Mouse (Mus musculus): ENCODE results near the gene Dnah17. TPM values are rescaled to one million over a fixed set of nuclear protein-coding genes. Genes with fewer than 3 reads are reported as not detected.

The Dnah17 gene
- polyA plus RNA-seq, 1 experiment from 2014 or later = 0.37 TPM

- Histone ChIP-seq H3K27ac (ENCODE audit: low read length) (no peak overlapping the region), H3K4me3 (replicated peaks; ENCODE audit: low read length) (no peak overlapping the region), H3K27me3 (replicated peaks; ENCODE audit: control insufficient read depth, insufficient read depth, low read length) (no peaks in the 10 kb centered on the region), H3K9me3 (ENCODE audit: control insufficient read depth, low read length) (no peaks in the 10 kb centered on the region), H3K9ac (replicated peaks; ENCODE audit: low read depth, low read length) (no peak overlapping the region), H3K4me1 (replicated peaks; ENCODE audit: control insufficient read depth, insufficient read depth, low read length) (no peaks in the 10 kb centered on the region), H3K36me3 (ENCODE audit: control insufficient read depth, insufficient read depth) (no peaks in the 10 kb centered on the region), H3K4me2 (ENCODE audit: low read length) (no peak overlapping the region)
- WGBS = 68% methylated on average over 10 of the region's 10 CpGs
- no peak for ATAC-seq
Measured at GRCm38 (mm10) chr11:118162245-118162644, 31.8 kb upstream of the Dnah17 start.

DNA sequence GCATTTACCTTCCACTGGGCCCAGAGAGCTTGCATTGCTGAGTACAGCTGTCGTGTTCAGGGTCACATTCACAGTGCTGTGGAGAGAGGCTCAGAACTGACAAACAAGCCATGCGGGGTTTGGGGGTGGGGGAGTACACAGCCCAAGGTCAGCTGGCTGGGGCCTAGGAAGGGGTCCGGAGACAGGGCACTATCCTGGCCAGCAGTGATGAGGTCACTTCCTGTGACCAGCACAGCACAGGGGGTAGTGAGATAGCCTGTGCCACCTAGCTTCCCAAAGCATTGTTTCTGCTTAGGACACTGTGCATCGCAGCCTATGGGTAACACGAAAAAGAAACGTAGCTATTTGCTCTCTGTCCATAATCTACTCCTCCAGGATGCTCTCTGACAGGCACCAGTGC is 30.8 kb upstream of the Dnah17 start:
- H3K27ac ChIP-seq (ENCODE audit: low read length) = no peak overlapping the region
- no peak for ATAC-seq
- H3K27me3 ChIP-seq (replicated peaks; ENCODE audit: control insufficient read depth, insufficient read depth, low read length) = no peaks in the 10 kb centered on the region
- H3K4me1 ChIP-seq (replicated peaks; ENCODE audit: control insufficient read depth, insufficient read depth, low read length) = no peaks in the 10 kb centered on the region
- no peak overlapping the region for H3K9ac ChIP-seq (replicated peaks; ENCODE audit: low read depth, low read length)
- no peaks in the 10 kb centered on the region for H3K36me3 ChIP-seq (ENCODE audit: control insufficient read depth, insufficient read depth)
- H3K4me2 ChIP-seq (ENCODE audit: low read length) = no peak overlapping the region
- WGBS = 87% methylated on average over 6 of the region's 6 CpGs
- H3K9me3 ChIP-seq (ENCODE audit: control insufficient read depth, low read length) = no peaks in the 10 kb centered on the region
- H3K4me3 ChIP-seq (replicated peaks; ENCODE audit: low read length) = no peak overlapping the region

GRCm38 (mm10) chr11:118160763-118161162 is 30.3 kb upstream of the Dnah17 start:
- Histone ChIP-seq H3K27me3 (replicated peaks; ENCODE audit: control insufficient read depth, insufficient read depth, low read length) (no peaks in the 10 kb centered on the region), H3K36me3 (ENCODE audit: control insufficient read depth, insufficient read depth) (no peaks in the 10 kb centered on the region), H3K4me3 (replicated peaks; ENCODE audit: low read length) (no peak overlapping the region), H3K9ac (replicated peaks; ENCODE audit: low read depth, low read length) (no peak overlapping the region), H3K4me2 (ENCODE audit: low read length) (no peak overlapping the region), H3K9me3 (ENCODE audit: control insufficient read depth, low read length) (no peaks in the 10 kb centered on the region), H3K27ac (ENCODE audit: low read length) (no peak overlapping the region), H3K4me1 (replicated peaks; ENCODE audit: control insufficient read depth, insufficient read depth, low read length) (no peaks in the 10 kb centered on the region)
- no peak; the same call in 1 of the 2 replicates for ATAC-seq
- 55% methylated on average over 2 of the region's 2 CpGs for WGBS

- ATAC-seq = no peak
- Histone ChIP-seq H3K9me3 (ENCODE audit: control insufficient read depth, low read length) (no peaks in the 10 kb centered on the region), H3K27ac (ENCODE audit: low read length) (no peak overlapping the region), H3K36me3 (ENCODE audit: control insufficient read depth, insufficient read depth) (no peaks in the 10 kb centered on the region), H3K9ac (replicated peaks; ENCODE audit: low read depth, low read length) (no peak overlapping the region), H3K4me3 (replicated peaks; ENCODE audit: low read length) (no peak overlapping the region), H3K4me2 (ENCODE audit: low read length) (no peak overlapping the region), H3K4me1 (replicated peaks; ENCODE audit: control insufficient read depth, insufficient read depth, low read length) (no peaks in the 10 kb centered on the region), H3K27me3 (replicated peaks; ENCODE audit: control insufficient read depth, insufficient read depth, low read length) (no peaks in the 10 kb centered on the region)
- WGBS = 71% methylated on average over 4 of the region's 4 CpGs
Measured at GRCm38 (mm10) chr11:118158753-118159152, 28.3 kb upstream of the Dnah17 start.

DNA sequence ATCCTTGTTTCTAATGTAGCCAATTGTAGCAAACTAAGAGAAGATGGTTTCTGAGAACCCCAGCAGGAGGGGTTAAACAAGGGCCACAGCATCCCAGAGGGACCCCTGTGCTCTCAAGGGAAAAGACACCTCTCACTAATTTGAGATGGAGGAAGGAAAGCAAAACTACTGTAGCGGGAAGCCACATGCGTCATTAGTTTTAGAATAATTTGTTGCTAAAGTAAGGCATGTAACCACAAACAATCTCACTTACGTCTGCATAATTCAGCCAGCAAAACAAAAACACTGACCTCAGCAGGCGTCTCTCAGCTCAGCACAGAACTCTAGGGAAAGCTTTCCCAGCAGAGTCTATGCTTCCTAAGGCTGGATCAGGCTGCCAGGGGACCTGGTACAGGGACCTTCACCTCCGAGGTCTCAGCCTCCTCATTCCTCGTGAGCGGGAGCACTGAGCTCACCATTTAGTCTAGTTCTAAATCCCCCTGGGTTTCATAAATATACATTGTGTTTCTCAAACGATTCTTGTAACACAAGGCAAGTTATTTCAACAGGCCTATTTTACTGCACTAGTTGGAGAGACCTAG is 26.1 kb upstream of the Dnah17 start:
- Histone ChIP-seq H3K4me3 (replicated peaks; ENCODE audit: low read length) (no peak overlapping the region), H3K27ac (ENCODE audit: low read length) (no peak overlapping the region), H3K4me1 (replicated peaks; ENCODE audit: control insufficient read depth, insufficient read depth, low read length) (no peaks in the 10 kb centered on the region), H3K27me3 (replicated peaks; ENCODE audit: control insufficient read depth, insufficient read depth, low read length) (no peaks in the 10 kb centered on the region), H3K9me3 (ENCODE audit: control insufficient read depth, low read length) (no peaks in the 10 kb centered on the region), H3K9ac (replicated peaks; ENCODE audit: low read depth, low read length) (no peak overlapping the region), H3K4me2 (ENCODE audit: low read length) (no peak overlapping the region), H3K36me3 (ENCODE audit: control insufficient read depth, insufficient read depth) (no peaks in the 10 kb centered on the region)
- no peak for ATAC-seq
- 63% methylated on average over 8 of the region's 8 CpGs for WGBS

- 69% methylated on average over 4 of the region's 4 CpGs for WGBS
- Histone ChIP-seq H3K9me3 (ENCODE audit: control insufficient read depth, low read length) (no peaks in the 10 kb centered on the region), H3K36me3 (ENCODE audit: control insufficient read depth, insufficient read depth) (no peaks in the 10 kb centered on the region), H3K27me3 (replicated peaks; ENCODE audit: control insufficient read depth, insufficient read depth, low read length) (no peaks in the 10 kb centered on the region), H3K4me2 (ENCODE audit: low read length) (no peak overlapping the region), H3K4me3 (replicated peaks; ENCODE audit: low read length) (no peak overlapping the region), H3K9ac (replicated peaks; ENCODE audit: low read depth, low read length) (no peak overlapping the region), H3K4me1 (replicated peaks; ENCODE audit: control insufficient read depth, insufficient read depth, low read length) (peaks cover 10% of the 10 kb centered on the region), H3K27ac (ENCODE audit: low read length) (no peak overlapping the region)
- ATAC-seq = no peak
Measured at GRCm38 (mm10) chr11:118152964-118153363, 22.5 kb upstream of the Dnah17 start.

- Histone ChIP-seq H3K9ac (replicated peaks; ENCODE audit: low read depth, low read length) (no peak overlapping the region), H3K9me3 (ENCODE audit: control insufficient read depth, low read length) (no peaks in the 10 kb centered on the region), H3K36me3 (ENCODE audit: control insufficient read depth, insufficient read depth) (no peaks in the 10 kb centered on the region), H3K4me1 (replicated peaks; ENCODE audit: control insufficient read depth, insufficient read depth, low read length) (peaks cover 10% of the 10 kb centered on the region), H3K27me3 (replicated peaks; ENCODE audit: control insufficient read depth, insufficient read depth, low read length) (no peaks in the 10 kb centered on the region), H3K27ac (ENCODE audit: low read length) (no peak overlapping the region), H3K4me2 (ENCODE audit: low read length) (no peak overlapping the region), H3K4me3 (replicated peaks; ENCODE audit: low read length) (no peak overlapping the region)
- 76% methylated on average over 5 of the region's 5 CpGs for WGBS
- ATAC-seq = no peak
Measured at GRCm38 (mm10) chr11:118151423-118152180, 21.2 kb upstream of the Dnah17 start.

DNA sequence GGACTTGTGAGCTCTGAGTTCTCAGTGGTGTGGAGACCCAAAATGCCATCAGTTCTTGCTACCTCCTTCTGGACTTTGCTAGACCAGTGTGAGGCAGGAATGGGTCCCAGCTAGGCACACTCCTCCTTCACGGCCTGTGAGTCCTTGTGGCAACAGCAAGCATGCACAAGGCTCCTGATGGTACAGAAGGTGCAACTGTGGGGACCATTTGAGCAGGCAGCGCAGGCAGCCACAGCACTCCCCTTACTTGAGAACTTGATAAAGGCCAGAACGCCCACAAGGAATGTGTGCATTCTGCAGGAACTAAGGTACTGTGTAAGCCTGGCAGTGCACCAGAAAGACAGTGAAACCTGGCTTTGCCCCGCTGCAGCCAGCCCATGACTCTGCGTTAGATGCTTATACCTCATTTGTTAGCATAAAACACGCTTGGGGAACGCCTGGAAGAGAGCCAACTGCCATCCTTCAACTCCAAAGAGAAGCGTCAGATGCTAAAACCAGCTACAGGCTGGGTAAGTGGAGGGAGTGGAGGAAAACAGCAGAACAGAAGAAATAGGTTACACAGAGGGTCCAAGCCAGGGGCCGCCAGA is 19.8 kb upstream of the Dnah17 start:
- H3K27me3 ChIP-seq (replicated peaks; ENCODE audit: control insufficient read depth, insufficient read depth, low read length) = no peaks in the 10 kb centered on the region
- no peak overlapping the region for H3K4me3 ChIP-seq (replicated peaks; ENCODE audit: low read length)
- peaks cover 10% of the 10 kb centered on the region for H3K4me1 ChIP-seq (replicated peaks; ENCODE audit: control insufficient read depth, insufficient read depth, low read length)
- H3K9ac ChIP-seq (replicated peaks; ENCODE audit: low read depth, low read length) = no peak overlapping the region
- peak overlapping the region; percentile 12; the same call in 1 of the 2 replicates for H3K27ac ChIP-seq (ENCODE audit: low read length)
- H3K36me3 ChIP-seq (ENCODE audit: control insufficient read depth, insufficient read depth) = no peaks in the 10 kb centered on the region
- no peak; the same call in 1 of the 2 replicates for ATAC-seq
- H3K4me2 ChIP-seq (ENCODE audit: low read length) = no peak overlapping the region
- H3K9me3 ChIP-seq (ENCODE audit: control insufficient read depth, low read length) = no peaks in the 10 kb centered on the region
- 42% methylated on average over 9 of the region's 9 CpGs for WGBS

DNA sequence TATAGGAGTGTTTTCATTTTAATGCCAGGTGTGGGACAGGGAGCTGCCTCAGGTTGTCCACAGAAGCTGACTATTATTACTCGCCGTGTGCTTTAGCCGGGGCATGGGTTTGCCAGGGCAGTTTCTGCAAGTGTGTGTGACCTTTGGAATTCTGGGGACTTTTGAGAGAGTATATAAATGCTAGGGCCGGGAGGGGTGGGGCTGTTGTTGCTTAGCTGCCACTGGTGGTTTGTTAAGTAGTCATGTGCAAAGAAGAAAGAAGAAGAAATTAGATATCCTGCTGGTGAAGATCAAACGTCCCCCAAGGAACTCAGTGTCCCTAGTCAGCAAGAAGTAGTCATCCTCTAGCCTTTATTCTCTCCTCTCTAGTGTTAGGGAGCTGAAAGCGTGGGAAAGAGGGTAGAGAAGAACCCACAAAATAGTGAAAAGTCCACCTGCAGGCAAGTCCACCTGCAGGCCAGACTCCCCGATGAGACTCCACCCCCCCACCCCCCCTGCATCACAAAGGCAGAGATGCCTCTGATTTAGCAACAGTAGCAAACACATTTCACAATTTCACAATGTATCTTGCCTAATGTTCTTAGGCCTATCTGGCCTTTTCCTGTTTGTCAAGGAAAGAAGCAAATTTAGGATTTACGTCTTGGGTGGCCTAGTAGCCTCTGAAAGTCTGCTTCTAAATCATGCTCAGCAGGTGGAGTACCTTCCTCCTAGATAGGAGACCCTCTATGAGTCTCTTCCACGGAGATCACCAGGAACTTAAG is 17.6 kb upstream of the Dnah17 start:
- Histone ChIP-seq H3K27me3 (replicated peaks; ENCODE audit: control insufficient read depth, insufficient read depth, low read length) (no peaks in the 10 kb centered on the region), H3K4me2 (ENCODE audit: low read length) (no peak overlapping the region), H3K4me1 (replicated peaks; ENCODE audit: control insufficient read depth, insufficient read depth, low read length) (peaks cover 10% of the 10 kb centered on the region), H3K4me3 (replicated peaks; ENCODE audit: low read length) (no peak overlapping the region), H3K9ac (replicated peaks; ENCODE audit: low read depth, low read length) (no peak overlapping the region), H3K27ac (ENCODE audit: low read length) (no peak overlapping the region), H3K9me3 (ENCODE audit: control insufficient read depth, low read length) (no peaks in the 10 kb centered on the region), H3K36me3 (ENCODE audit: control insufficient read depth, insufficient read depth) (no peaks in the 10 kb centered on the region)
- 71% methylated on average over 9 of the region's 9 CpGs for WGBS
- no peak for ATAC-seq
